Mouse (Mus musculus) kidney, adult 2 months (tissue): ENCODE results near the gene Bcan.

Source experiments
- CTCF ChIP-seq: fragments of 200-500 bp; conservative IDR thresholded peaks from 2 replicates; pipeline ENCODE4 v1.5.1; 2011; ENCODE audit warnings: low read depth, mild to moderate bottlenecking, control low read depth, low read length, moderate library complexity, mixed read lengths; ENCODE audit not compliant: insufficient read depth, insufficient read length
- POLR2A ChIP-seq: fragments of 200-500 bp; IDR thresholded peaks from one replicate; pipeline ENCODE4 v1.6.1; 2011; ENCODE audit warnings: low read depth, low read length, control low read depth

GRCm38 (mm10) chr3:87980728-87981127, 19.3 kb downstream of the Bcan start:
- no peak for TF ChIP-seq POLR2A
- TF ChIP-seq CTCF = no peak
